Mouse (Mus musculus) myocyte (in vitro differentiated cells): Measurements from ENCODE around the gene Trappc4.

Experiments used
- E2F4 ChIP-seq: IDR thresholded peaks from one replicate; pipeline ENCODE4 v1.6.1; 2011; ENCODE audit warnings: mild to moderate bottlenecking, control low read depth, moderate library complexity; ENCODE audit not compliant: insufficient read depth
- MAX ChIP-seq: IDR thresholded peaks from one replicate; pipeline ENCODE4 v1.6.1; 2011; ENCODE audit warnings: low read depth, mild to moderate bottlenecking, control low read depth
- MYOD1 ChIP-seq, 3 experiments: IDR thresholded peaks; one replicate each; pipeline ENCODE4 v1.6.1; 2011; ENCODE audit warnings: control low read depth in 2 of 3, low read depth in 2 of 3, mild to moderate bottlenecking in 2 of 3, moderate library complexity in 1 of 3; ENCODE audit not compliant: insufficient read length in 2 of 3, control insufficient read depth in 1 of 3
- POLR2A ChIP-seq: IDR thresholded peaks from one replicate; pipeline ENCODE4 v1.6.1; 2011; ENCODE audit warnings: low read depth, mild to moderate bottlenecking, control low read depth, moderate library complexity; ENCODE audit not compliant: insufficient read length
- POLR2AphosphoS2 ChIP-seq: IDR thresholded peaks from one replicate; pipeline ENCODE4 v1.6.1; 2011; ENCODE audit warnings: low read depth, control low read depth; ENCODE audit not compliant: insufficient read length
- SRF ChIP-seq: IDR thresholded peaks from one replicate; pipeline ENCODE4 v1.6.1; 2011; ENCODE audit warnings: low read depth; ENCODE audit not compliant: control insufficient read depth, insufficient read length
- USF1 ChIP-seq: IDR thresholded peaks from one replicate; pipeline ENCODE4 v1.6.1; 2011; ENCODE audit warnings: low read depth, mild to moderate bottlenecking, control low read depth, moderate library complexity

- TF ChIP-seq MAX, result no peak
- TF ChIP-seq POLR2A, result no peak
- TF ChIP-seq POLR2AphosphoS2, result no peak
- no peak for TF ChIP-seq SRF
- TF ChIP-seq MYOD1 (IDR thresholded peaks at IDR 0.05; ENCODE audit: control insufficient read depth in 1 of 3, insufficient read length in 2 of 3, low read depth in 2 of 3), result no peak
- no peak for TF ChIP-seq E2F4
- TF ChIP-seq USF1, result no peak
Observed at GRCm38 (mm10) chr9:44454891-44455220, 47.5 kb upstream of the Trappc4 start, which contains the start of gene Upk2.
